Mouse (Mus musculus) cerebellum, adult (tissue): ENCODE measurements around the gene Ppp4r3a.

ENCODE experiments used
- ATAC-seq: cut with Nextera tagmentation; 2 replicates; pipeline ENCODE4 v1.9.2; 2017; ENCODE audit warnings: mild to moderate bottlenecking, moderate library complexity, mixed read lengths; ENCODE audit not compliant: insufficient number of reproducible peaks, low FRiP score, low TSS enrichment

Gene Ppp4r3a

DNA sequence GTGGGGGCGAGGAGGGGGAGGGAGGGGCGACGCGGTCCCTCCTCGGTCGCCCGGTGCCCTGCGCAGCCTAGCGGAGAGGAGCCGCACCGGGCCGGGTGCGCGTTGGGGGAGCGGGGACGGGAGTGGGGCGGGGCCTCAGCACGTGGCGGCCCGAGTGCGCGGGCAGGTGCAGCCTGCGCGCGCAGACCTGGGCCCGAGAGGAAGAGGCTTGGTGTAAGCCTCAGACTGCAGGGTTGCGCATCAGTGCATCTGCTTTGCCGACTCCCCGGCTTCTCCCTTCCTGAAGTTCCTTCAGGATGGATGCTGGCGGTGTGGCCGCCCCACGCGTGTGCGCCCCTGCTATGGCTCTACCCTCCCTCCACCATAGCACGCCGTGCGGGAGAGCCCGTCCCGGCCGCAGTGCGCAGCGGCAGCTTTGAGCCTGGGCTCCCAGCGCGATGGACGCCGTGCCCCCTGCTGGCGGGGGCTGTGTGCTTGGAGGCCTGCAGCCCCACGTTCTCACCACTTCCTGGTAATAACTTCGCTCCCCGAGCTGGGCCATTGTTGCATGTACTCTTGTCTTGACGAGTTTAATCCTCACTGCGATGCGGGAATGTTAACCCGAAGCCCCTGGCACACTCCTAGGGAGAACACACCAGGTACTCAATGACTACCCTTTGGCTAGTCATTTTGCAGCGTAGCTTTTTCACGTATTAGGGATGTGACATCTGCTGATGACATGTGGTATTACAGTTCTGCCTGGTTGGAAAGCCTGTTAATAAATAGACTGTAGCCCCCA is 54.4 kb downstream of the Ppp4r3a start, which contains the start of gene Ccdc88c:
TSS of gene Ccdc88c (minus strand) at position 103 of the 778 bp plus-strand sequence.
- peak; percentile 61 for ATAC-seq

GRCm38 (mm10) chr12:101028247-101028953 is 55.1 kb downstream of the Ppp4r3a start:
- peak; percentile 17 for ATAC-seq

DNA sequence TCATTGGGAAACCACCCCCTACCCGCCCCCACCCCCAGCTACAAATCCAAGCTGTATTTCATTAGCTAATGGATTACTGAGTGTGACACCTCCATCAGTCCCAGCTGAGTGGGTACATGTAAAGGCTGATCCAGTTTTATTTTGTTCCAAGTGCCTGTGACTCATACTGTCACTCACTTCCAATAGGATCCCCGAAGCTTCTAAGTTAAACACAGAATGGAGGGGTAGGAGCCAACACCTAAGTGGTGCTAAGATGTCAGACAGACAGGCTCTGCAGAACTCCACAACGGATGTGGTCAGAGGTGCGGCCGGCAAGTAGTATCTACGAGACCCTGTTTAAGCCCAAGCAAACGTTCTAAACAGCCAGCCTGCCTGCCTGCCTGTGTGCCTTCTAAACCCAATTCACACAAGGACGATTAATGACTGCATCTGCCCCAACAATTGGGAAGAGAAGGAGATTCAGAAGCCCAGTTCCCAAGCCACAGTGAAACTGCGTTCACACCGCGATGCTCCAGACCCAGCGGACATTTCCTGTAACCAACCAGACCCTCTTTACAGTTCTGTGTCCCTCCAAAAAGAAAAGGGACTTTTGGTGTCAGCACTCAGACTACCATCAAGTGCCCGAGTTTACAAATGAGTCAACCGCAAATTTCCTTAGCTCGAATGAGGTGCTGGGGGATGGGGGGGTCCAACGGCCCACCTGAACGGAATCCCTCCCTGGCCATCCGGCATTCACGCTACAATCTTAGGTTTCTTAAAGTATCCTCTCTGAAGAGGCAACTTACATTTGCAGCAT is 55.9 kb downstream of the Ppp4r3a start:
- ATAC-seq: no peak

DNA sequence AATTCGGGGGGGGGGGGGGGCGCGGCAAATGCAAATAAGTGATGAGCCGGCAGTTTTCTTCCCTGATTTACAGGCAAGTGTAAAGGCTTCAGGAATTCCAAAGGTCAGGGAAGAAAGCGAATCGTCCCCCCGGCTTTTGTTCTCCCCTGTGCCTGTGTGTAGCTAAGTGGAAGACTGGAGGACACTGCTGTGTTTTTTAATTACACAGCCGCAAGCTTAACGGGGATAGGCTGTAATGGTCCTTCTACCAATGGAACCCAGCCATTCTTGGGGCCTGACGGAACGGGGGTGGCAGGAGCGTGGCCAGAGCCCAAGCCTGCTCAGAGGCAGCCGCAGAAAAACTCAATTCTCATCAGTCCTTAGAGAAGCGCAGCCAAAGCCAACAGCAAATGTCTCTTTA is 56.6 kb downstream of the Ppp4r3a start:
- no peak for ATAC-seq

DNA sequence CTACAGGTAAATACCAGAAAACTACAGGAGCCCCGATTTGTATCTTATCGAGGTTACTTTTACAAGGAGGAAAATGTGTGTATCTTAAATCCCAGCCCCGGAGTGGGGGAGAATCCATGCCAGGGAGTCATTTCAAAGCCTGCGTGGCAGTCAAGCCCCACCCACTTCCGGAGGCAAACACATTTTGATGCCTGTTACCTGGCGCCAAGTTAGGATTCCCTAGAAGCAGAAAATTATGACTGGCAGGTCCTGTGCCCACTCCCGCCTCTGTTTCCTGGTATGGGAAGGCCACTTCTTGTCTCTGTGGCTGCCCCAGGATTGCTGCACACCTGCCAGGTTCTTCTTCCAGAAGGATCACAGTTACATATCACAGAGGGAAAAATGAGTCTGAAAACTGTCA is 57.0 kb downstream of the Ppp4r3a start:
- no peak for ATAC-seq

DNA sequence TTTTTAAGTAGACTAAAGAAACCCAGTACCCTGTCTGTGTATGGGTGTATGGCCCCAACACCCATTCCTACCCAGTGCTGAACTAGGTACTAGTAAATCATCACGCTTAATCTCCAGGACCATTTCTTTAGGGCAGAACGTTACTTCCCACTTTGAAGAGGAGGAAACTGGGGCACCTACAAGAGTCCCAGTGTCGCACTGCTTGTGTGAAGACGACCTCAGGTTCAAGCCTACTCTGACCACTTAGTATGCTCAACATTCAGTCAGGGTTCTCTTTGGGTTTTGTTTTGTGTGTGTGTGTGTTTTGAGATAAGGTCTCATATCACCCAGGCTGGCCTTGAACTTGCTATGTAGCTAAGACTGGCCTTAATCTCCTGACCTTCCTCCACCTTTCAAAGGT is 57.5 kb downstream of the Ppp4r3a start:
- no peak for ATAC-seq

- no peak for ATAC-seq
Observed at GRCm38 (mm10) chr12:101025379-101025778, 58.1 kb downstream of the Ppp4r3a start.

DNA sequence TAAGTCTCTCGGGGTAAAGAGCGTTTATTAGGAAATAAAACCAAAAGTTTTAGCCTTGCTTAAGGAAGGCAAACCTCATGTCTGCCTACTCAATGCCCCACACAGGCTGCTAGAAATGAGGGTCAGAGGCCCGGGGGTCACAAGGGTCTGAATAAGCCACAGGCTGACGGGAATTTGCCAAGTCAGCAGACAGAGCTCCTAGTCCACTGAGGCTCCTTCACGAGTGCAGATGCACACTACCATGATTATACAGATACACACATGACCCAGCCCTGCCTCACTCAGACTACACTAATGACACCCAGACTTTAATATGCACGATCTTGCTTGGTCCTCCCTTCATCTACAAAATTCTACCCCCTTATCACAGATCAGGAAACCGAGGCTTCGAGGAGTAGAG is 58.7 kb downstream of the Ppp4r3a start:
- ATAC-seq: no peak

DNA sequence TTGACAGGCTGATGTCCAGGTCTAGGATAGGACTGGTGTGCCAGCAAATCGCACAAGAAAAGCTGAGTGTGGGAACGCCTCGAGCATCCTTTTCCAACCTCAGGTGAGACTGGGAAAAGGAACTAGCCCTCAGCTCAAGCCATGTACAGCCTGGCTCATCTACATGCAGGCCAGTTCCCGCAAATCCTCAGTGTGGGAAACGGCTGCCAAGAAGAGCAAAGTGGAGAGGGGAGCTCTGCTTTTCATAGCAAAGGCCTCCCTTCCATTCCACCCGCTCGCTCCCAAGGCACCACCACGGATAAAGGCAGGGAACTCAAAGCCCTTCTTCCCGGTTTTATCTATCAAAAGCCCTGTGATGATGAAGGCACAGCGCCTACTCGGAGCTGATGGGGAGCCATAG is 60.4 kb downstream of the Ppp4r3a start:
- no peak for ATAC-seq

GRCm38 (mm10) chr12:101022353-101022752 is 61.1 kb downstream of the Ppp4r3a start:
- ATAC-seq: no peak

DNA sequence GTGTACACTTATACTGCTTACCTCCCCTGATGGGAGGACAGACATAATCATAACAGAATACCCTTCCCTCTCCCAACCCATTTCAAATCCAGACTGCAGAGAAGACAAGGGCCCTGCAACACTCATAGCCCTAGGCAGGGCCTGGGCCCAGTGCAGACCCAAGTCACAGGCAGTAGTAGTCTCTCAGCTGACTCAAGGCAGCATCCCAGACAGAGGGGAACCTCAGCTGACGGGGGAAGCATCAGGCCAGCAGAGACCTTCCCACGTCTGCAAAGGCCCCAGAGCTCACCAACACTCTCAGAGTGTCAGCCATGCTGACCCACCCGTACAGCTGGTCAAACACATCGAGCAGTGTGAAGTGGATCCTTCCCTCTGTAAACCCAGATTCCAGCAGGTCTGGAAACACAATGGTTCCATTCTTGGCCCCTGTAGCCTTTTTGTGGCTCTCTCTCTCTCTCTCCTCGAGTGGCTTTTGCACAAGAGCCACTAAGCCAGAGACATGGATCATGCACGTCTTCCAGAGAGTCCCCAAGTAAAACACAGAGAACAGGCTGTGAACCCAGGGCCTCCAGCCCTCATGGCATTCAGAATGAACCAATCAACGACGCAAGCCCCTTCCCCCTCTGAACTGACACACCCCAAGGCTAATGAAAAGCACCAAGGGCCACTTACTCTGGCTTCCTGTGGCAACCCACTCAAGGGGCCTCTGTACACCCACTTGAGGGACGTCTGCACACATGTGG is 61.8 kb downstream of the Ppp4r3a start:
- ATAC-seq: no peak

- ATAC-seq: peak; percentile 83
Observed at GRCm38 (mm10) chr12:101020210-101021015, 63.1 kb downstream of the Ppp4r3a start.

- no peak for ATAC-seq
Observed at GRCm38 (mm10) chr12:101019443-101019842, 64.1 kb downstream of the Ppp4r3a start.

DNA sequence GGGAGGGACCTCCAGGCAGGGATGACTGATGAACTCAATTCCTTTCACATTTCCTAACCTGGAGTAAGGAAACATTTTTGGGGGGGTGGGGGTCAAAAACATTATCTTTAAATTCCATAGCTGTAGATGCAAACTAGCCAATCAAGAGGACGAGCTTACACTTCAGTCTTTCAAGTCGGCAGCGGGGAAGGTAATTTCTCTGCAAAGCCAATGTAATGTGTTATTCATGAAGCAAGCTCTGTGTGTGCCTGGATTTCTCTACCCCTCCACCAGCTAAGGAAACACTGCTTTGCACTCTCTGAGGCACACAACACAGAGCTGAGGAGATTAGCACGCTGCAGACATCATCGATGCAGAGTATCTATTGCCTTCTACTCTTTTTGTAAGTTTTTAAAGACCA is 64.5 kb downstream of the Ppp4r3a start:
- ATAC-seq: no peak

GRCm38 (mm10) chr12:101017971-101018371 is 65.5 kb downstream of the Ppp4r3a start:
- no peak for ATAC-seq

DNA sequence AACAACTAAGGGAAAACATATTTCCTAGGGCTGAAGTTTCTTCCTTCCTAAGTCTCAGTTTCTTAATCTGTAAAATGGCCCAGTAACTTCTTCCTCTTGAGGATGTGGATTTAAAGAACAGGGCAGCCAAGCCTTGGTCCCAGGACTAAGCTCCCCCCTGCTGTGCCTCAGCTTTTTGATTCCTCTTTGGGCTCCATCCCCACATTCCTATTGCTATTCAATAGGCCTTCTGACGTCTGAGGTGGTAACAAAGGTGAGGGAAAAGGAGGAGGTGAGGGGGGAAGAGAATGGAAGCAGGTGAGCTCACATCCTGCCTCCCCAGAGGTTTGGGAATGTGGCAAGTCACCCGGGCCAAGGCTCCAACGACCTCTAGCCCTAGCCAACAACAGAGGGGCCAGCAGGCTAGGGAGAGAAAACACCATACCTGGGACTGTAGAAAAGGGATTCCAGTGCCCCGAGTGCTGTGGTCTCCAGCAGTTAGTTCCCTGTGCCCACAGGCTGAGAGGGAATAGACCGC is 67.0 kb downstream of the Ppp4r3a start:
- ATAC-seq: no peak

- no peak for ATAC-seq
Observed at GRCm38 (mm10) chr12:101015926-101016325, 67.6 kb downstream of the Ppp4r3a start.

- ATAC-seq: no peak
Observed at GRCm38 (mm10) chr12:101015165-101015560, 68.3 kb downstream of the Ppp4r3a start.

GRCm38 (mm10) chr12:101014549-101015164 is 68.8 kb downstream of the Ppp4r3a start:
- no peak for ATAC-seq
